Mouse (Mus musculus) intestine, embryonic 14.5 days (tissue): Measurements from ENCODE around the gene Paqr5. TPM values are rescaled to one million over a fixed set of nuclear protein-coding genes. Genes with fewer than 3 reads are reported as not detected.
A peak's percentile ranks its signal among the peaks of the same experiment; 100 is the strongest.

Experiments used
- ATAC-seq: fragments of 200-750 bp; cut with Nextera tagmentation; replicated peaks from 2 replicates; pipeline ENCODE4 v1.8.0; 2017; ENCODE audit warnings: low read depth, moderate number of reproducible peaks, moderate TSS enrichment, moderate library complexity; ENCODE audit not compliant: low FRiP score, low TSS enrichment
- DNase-seq: peaks from one replicate; pipeline ENCODE4 v3.0.0-alpha.2; 2018; ENCODE audit warnings: low spot score
- H3K27ac ChIP-seq: fragments of 300-500 bp; sonication (generic); 2 replicates; pipeline ENCODE4 v1.5.1; 2014; ENCODE audit warnings: low read depth, mild to moderate bottlenecking, control low read depth
- H3K27me3 ChIP-seq: fragments of 300-500 bp; sonication (generic); replicated peaks from 2 replicates; pipeline ENCODE4 v1.6.1; 2014; ENCODE audit warnings: low read length, control low read depth; ENCODE audit not compliant: control insufficient read depth, insufficient read depth
- H3K36me3 ChIP-seq: fragments of 300-500 bp; sonication (generic); 2 replicates; pipeline ENCODE4 v1.6.1; 2014; ENCODE audit warnings: low read length, control low read depth; ENCODE audit not compliant: control insufficient read depth, insufficient read depth
- H3K4me1 ChIP-seq: fragments of 300-500 bp; sonication (generic); replicated peaks from 2 replicates; pipeline ENCODE4 v1.6.1; 2014; ENCODE audit warnings: low read length, control low read depth, mixed read lengths; ENCODE audit not compliant: control insufficient read depth, insufficient read depth
- H3K4me2 ChIP-seq: fragments of 300-500 bp; sonication (generic); 2 replicates; pipeline ENCODE4 v1.6.1; 2014; ENCODE audit warnings: low read length
- H3K4me3 ChIP-seq: fragments of 300-500 bp; sonication (generic); 2 replicates; pipeline ENCODE4 v1.5.1; 2014; ENCODE audit warnings: low read depth, low read length, control low read depth, mixed read lengths
- H3K9ac ChIP-seq: fragments of 300-500 bp; sonication (generic); 2 replicates; pipeline ENCODE4 v1.6.1; 2014; ENCODE audit warnings: mild to moderate bottlenecking, low read length
- H3K9me3 ChIP-seq: fragments of 300-500 bp; sonication (generic); 2 replicates; pipeline ENCODE4 v1.6.1; 2016; ENCODE audit warnings: low read length, control low read depth; ENCODE audit not compliant: control insufficient read depth
- WGBS: fragments of 180-500 bp; shearing (Covaris S2); extraction: QIAGEN DNeasy Blood & Tissue Kit; methylation state at CpG from one replicate; pipeline ENCODE4 v1.1.7; 2014; 5-methylcytosine and 5-hydroxymethylcytosine counted together
- polyA plus RNA-seq: library from polyadenylated mRNA; unstranded; fragments of >200 nt; fragmentation: Nextera tagmentation; extraction: Ambion mirVana; gene quantifications from 2 replicates; pipeline ENCODE4 v1.2.1, GENCODE M21; 2014

Paqr5 gene
- polyA plus RNA-seq, 1 experiment from 2014 or later: 8.1 TPM

DNA sequence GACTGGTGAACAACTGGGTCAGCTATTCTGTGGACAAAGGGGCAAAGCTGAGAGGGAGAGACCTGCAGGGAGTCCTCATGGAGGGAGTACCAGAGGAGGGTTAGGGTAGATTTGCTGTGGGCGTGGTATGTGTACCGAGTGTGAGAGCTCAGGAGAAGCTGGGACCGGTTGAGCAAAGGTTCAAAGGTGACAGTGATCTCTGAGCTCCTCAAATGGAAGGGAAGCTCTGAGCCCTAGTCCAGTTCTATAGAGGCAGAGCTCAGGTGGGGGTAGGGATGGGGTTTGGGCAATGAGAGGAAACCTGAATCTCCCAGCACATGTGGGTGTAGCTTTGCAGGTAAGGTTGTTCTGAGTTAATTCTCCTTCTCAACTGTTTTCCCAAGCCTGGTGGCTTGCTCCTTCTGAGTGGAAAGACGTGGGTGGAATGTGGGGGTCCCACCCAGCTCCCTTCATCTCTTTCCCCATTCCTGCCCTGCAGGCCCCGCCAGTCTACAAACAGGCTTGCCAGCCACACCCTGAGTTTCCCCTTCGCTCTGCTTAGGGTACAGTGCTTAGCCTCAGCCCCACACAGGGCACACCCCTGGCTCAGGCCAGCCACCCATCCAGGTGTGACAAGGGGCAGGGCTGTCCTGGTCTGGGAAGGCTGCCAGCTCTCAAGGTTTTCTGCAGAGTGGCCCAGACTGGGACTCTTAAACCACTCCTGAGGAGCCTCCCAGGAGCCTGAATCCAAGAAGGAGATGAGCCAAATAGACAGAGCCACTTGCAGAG is 26.8 kb downstream of the Paqr5 start:
- no peak overlapping the region for H3K9ac ChIP-seq
- H3K27ac ChIP-seq: no peak overlapping the region
- no peaks in the 10 kb centered on the region for H3K36me3 ChIP-seq
- H3K4me2 ChIP-seq: no peak overlapping the region
- H3K9me3 ChIP-seq: no peaks in the 10 kb centered on the region
- no peaks in the 10 kb centered on the region for H3K4me1 ChIP-seq
- no peaks in the 10 kb centered on the region for H3K27me3 ChIP-seq
- H3K4me3 ChIP-seq: no peak overlapping the region
- 64% methylated on average over 6 of the region's 6 CpGs for WGBS
- ATAC-seq (peak; percentile 79), DNase-seq (no peak)

DNA sequence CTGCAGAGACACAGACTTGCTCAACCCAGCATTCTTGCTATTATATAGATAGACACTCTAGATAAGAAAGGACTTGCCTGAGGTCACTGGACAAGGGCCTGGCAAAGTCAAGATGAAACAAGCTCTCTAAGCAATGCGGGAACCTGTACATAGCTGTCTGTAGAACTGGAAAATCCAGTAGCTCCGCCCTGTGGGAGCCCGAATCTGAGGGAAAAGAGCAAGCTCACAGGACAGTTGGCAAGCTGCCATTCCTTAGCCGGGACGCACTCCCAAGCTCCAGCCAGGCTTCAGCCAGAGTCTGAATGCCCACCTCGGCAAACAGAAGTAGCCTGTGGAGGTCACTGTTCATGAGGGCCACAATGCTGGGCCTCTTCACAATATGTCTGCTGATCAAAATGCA is 28.8 kb downstream of the Paqr5 start:
- no peak overlapping the region for H3K9ac ChIP-seq
- no peak overlapping the region for H3K4me2 ChIP-seq
- peak; percentile 74 for DNase-seq
- no peak overlapping the region for H3K27ac ChIP-seq
- H3K9me3 ChIP-seq: no peaks in the 10 kb centered on the region
- no peaks in the 10 kb centered on the region for H3K36me3 ChIP-seq
- no peaks in the 10 kb centered on the region for H3K4me1 ChIP-seq
- no peaks in the 10 kb centered on the region for H3K27me3 ChIP-seq
- no peak for ATAC-seq
- WGBS: 25% methylated on average over 6 of the region's 6 CpGs
- no peak overlapping the region for H3K4me3 ChIP-seq

DNA sequence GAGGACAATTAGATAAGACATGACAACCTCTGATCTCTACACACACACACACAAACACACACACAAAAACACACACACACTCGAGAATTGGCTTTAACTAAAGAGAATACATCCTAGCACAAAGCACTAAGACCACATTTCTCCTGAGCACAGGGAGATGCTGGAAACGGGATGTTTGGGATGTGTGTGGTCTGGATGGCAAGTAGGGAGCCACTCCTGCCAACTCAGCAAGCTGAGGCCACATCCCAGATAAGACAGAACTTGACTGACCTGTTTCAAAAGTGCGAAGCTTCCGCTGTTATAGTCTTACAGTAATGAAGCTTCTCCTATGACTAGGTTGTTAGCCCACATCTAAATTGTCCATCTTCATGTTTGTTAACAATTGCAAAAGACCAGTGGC is 35.5 kb downstream of the Paqr5 start:
- 54% methylated on average over 4 of the region's 4 CpGs for WGBS
- DNase-seq: no peak

DNA sequence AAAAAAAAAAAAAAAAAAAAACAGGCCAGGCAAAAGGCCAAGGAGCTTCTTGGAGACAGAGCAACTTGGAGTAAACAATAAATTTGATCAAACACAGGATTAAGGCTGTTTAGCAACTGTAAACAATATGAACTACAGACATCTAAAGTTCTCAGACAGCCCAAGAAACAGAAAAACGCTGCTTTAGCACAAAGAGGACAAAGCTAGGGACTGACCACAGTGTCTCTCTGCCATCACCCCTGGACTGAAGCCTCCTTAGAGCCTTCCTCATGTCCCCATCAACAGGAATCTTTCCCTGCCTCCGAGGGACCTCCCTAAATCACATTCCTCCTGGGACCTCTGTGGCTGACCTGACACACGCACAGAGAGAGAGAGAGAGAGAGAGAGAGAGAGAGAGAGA is 35.9 kb downstream of the Paqr5 start:
- Histone ChIP-seq H3K9me3 (no peaks in the 10 kb centered on the region), H3K4me3 (no peak overlapping the region), H3K4me2 (no peak overlapping the region), H3K4me1 (no peaks in the 10 kb centered on the region), H3K36me3 (no peaks in the 10 kb centered on the region), H3K9ac (no peak overlapping the region), H3K27me3 (no peaks in the 10 kb centered on the region), H3K27ac (no peak overlapping the region)
- WGBS: 24% methylated on average over 3 of the region's 3 CpGs
- DNase-seq (no peak), ATAC-seq (no peak)

More for the DNA sequence above, 35.5 kb downstream of the Paqr5 start:
- Histone ChIP-seq H3K4me3 (no peak overlapping the region), H3K27ac (no peak overlapping the region), H3K4me2 (no peak overlapping the region), H3K27me3 (no peaks in the 10 kb centered on the region), H3K36me3 (no peaks in the 10 kb centered on the region), H3K9me3 (no peaks in the 10 kb centered on the region), H3K9ac (no peak overlapping the region), H3K4me1 (no peaks in the 10 kb centered on the region)
- no peak for ATAC-seq

DNA sequence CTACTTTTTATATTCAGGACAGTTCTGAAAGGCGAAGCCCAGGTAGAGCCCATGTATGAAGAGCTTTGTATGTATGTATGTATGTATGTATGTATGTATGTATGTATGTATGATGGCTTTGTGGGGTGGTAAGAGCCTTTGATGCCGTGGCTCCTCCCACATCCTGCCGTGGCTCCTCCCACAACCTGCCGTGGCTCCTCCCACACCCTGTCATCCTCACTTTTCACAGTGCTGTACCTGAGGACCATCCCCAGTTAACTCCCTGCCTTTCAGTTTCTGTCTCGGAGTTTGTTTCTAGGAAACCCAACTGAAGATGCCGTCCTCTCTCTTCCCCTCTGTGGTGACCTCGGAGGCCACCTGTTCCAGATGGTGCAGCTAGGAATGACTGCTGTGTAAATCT is 40.6 kb downstream of the Paqr5 start:
- 86% methylated on average over 7 of the region's 7 CpGs for WGBS
- H3K9ac ChIP-seq: no peak overlapping the region
- H3K27ac ChIP-seq: no peak overlapping the region
- no peaks in the 10 kb centered on the region for H3K9me3 ChIP-seq
- no peaks in the 10 kb centered on the region for H3K36me3 ChIP-seq
- DNase-seq (no peak), ATAC-seq (no peak)
- no peak overlapping the region for H3K4me2 ChIP-seq
- H3K4me3 ChIP-seq: no peak overlapping the region
- no peaks in the 10 kb centered on the region for H3K4me1 ChIP-seq
- H3K27me3 ChIP-seq: no peaks in the 10 kb centered on the region

DNA sequence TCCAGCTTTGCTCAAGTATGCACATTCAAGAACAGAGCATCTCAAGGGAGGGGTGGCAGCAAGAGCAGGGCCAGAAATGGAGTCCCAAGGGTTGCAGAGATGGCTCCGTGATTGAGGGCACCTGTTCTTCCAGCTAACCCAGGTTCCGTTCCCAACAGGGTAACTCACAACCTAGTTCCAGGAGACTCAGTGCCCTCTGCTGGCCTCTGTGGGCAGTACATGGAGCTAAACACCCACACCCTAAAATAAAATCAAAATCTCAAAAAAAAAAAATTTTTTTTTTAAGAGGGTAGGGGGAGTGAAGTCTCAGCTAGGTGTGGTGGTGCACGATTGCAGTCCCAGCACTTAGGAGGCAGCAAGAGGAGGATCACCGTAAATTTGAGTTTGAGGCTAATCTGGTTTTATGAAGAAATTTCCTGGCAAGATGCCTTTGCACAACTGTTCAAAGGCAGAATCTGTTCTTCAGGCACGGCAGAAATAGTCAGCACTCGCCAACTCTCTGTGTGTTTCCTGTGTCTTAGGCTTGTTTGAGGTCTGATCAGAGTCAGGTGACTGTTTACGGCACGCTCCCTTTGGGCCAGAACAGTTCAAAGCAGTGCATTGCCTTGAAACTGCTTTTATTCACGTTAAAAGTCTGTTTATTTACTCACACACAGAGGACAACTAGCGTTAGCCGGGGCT is 41.3 kb downstream of the Paqr5 start:
- Histone ChIP-seq H3K9ac (no peak overlapping the region), H3K9me3 (no peaks in the 10 kb centered on the region), H3K4me3 (no peak overlapping the region), H3K4me2 (no peak overlapping the region), H3K36me3 (no peaks in the 10 kb centered on the region), H3K27me3 (no peaks in the 10 kb centered on the region), H3K4me1 (no peaks in the 10 kb centered on the region), H3K27ac (no peak overlapping the region)
- DNase-seq: peak; percentile 73
- 50% methylated on average over 11 of the region's 11 CpGs for WGBS
- no peak for ATAC-seq

DNA sequence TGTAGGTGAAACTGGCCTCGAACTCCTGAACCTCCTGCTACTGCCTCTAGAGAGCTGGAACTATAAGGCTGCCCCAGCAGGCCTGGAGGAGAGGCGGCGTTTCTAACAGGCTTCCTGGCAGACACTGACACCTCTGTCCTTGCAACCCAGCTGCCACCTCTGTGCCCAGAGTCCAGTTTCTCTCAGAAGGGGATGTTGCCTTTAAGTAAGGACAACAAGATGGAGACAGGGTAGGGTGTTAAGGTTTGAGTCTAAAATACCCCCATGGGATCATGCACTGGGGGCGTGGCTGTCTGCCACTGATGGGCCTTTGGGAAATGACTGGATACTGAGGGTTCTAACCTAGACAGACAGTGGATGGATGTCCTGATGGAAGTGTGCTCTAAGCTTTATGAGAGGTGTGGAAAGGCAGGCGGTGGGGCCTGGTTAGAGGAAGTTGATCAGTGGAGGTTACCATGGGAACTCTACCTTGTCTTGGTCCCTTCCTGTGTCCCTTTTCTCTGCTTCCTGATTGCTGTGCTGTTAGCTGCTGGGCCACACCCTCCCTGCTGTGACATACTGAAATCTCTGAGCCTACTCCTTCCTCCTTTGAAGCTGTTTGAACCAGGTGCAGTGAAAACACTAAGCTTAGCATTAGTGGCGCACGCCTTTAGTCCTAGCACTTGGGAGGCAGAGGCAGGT is 43.6 kb downstream of the Paqr5 start:
- Histone ChIP-seq H3K27me3 (no peaks in the 10 kb centered on the region), H3K4me3 (no peak overlapping the region), H3K9ac (no peak overlapping the region), H3K36me3 (no peaks in the 10 kb centered on the region), H3K9me3 (no peaks in the 10 kb centered on the region), H3K4me2 (no peak overlapping the region), H3K4me1 (no peaks in the 10 kb centered on the region), H3K27ac (no peak overlapping the region)
- DNase-seq (no peak), ATAC-seq (no peak)
- 89% methylated on average over 7 of the region's 7 CpGs for WGBS

DNA sequence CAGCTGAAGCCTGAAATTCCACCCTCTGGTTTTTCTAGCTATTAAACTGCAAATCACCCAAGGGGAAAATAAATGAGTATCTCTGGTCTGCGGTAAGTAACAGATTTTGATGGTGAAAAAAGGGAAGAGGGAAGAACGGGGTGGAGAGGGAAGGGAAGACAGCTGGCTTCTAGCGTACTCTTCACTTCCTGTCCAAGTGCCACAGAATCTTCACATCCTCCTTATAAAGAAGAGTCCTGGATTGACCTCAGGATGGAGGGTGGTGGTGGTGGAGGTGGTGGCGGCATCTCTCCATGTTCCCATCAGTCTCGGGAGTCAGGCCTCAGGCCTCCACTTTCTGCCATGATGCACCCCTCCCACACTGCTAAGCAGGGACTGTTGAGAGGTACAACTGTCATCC is 44.8 kb downstream of the Paqr5 start:
- 71% methylated on average over 5 of the region's 5 CpGs for WGBS
- DNase-seq (no peak), ATAC-seq (no peak)
- H3K9me3 ChIP-seq: no peaks in the 10 kb centered on the region
- no peak overlapping the region for H3K4me2 ChIP-seq
- H3K9ac ChIP-seq: no peak overlapping the region
- H3K4me1 ChIP-seq: no peaks in the 10 kb centered on the region
- H3K27ac ChIP-seq: no peak overlapping the region
- H3K27me3 ChIP-seq: no peaks in the 10 kb centered on the region
- H3K36me3 ChIP-seq: no peaks in the 10 kb centered on the region
- H3K4me3 ChIP-seq: no peak overlapping the region
